Mouse (Mus musculus): ENCODE data around the gene Specc1.
A peak's percentile ranks its signal among the peaks of the same experiment; 100 is the strongest.

The Specc1 gene

GRCm38 (mm10) chr11:62015071-62015654 is 58.6 kb downstream of the Specc1 start:
- no peak for DNase-seq (ENCODE audit: low read depth)

DNA sequence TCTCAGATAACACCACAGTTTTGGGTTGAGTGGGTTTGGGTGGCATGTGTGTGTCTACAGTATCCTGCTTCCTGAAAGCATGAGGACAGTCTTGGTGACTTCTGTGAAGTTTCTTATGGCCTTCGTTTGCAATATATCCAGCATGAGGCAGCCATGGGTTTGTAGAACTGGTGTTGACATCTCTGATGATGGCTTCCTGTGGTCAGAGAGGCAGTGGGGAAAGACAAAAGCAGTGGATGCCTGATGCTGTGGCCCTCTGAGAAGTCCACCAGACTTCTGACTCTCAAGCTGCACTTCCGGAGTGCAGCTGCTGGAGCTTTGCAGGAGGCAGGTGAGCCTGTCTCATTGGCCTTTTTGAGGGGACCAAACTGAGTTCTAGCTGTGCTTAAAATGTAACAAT is 60.4 kb downstream of the Specc1 start:
- no peak for DNase-seq (ENCODE audit: low read depth)

- no peak for DNase-seq (ENCODE audit: low read depth)
Observed at GRCm38 (mm10) chr11:62018315-62019205, 62.0 kb downstream of the Specc1 start.

DNA sequence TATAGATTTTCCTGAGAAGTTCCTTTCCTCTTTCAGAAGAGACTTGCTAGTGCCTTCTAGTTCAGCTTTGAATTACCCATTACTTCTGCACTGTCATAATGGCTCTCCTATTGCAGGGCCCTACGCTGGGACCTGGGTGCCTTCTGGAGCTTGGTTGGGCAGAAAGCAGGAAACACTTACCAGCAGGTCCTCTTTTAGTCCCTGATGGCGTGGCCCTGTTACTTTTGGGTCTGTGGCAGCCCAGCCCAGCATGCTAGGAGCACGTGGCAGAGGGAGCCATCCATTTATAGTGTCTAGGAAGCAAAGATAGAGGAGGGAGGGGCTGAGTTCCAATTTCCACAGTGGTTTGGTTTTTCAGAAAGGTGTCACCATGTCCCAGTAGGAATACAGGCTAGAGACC is 63.3 kb downstream of the Specc1 start:
- no peak for DNase-seq (ENCODE audit: low read depth)

GRCm38 (mm10) chr11:62020898-62021297 is 64.3 kb downstream of the Specc1 start:
- DNase-seq (ENCODE audit: low read depth) = no peak

DNA sequence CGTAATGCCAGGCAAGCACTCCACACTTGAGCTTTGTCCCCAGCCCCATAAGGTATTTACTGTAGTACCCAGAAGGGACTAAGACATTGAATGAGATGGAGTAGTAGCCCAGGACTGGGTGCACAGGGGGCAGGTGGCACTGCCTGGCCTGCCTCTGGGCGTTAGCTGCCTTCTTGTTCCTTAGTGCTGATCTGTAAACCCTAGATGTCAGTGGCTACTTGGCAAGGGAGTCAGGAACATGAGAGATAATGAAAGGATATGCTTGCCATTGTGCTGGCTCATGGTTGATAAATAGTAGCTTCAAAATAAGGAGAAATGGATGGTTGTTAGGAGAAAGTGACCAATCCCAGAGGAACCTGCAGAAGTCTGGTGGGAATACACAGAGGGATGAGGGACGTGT is 65.5 kb downstream of the Specc1 start:
- no peak for DNase-seq (ENCODE audit: low read depth)

DNA sequence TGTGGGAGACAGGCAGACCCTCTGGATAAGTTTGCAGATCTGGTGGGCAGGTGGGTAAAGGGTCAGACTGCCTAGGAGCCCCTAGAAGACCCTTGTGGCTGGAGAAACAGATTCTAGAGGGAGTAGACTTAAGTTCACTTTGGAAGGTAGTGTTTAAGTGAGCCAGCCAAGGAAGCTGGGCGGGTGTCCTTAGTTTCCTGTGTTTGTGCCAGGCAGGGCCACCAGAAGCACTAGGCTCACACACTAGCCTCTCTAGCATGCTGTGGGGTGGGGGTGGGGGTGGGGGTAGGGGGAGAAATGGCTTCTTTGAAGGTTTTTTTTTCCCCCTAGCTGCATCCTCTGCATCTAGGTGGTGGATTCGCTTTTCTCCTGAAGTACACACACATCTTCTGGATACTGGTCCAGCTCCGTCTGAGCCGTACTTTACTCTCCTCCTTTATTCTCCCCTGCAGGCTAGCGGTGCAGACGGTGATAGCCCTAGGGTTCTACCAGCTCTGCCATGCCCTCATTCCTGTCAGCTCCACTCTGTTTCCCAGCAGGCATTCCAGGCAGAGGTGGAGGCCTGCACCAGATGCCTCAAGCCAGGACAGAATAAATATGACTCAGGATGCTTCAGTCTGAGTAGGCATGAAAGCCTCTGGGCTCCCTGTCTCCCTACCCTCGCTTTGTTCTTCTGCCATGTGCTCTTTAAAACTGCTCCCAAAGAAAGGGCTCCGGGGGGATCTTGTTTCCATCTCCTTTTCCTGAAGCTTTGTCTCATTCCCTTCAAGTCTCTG is 66.3 kb downstream of the Specc1 start:
- no peak for DNase-seq (ENCODE audit: low read depth)

DNA sequence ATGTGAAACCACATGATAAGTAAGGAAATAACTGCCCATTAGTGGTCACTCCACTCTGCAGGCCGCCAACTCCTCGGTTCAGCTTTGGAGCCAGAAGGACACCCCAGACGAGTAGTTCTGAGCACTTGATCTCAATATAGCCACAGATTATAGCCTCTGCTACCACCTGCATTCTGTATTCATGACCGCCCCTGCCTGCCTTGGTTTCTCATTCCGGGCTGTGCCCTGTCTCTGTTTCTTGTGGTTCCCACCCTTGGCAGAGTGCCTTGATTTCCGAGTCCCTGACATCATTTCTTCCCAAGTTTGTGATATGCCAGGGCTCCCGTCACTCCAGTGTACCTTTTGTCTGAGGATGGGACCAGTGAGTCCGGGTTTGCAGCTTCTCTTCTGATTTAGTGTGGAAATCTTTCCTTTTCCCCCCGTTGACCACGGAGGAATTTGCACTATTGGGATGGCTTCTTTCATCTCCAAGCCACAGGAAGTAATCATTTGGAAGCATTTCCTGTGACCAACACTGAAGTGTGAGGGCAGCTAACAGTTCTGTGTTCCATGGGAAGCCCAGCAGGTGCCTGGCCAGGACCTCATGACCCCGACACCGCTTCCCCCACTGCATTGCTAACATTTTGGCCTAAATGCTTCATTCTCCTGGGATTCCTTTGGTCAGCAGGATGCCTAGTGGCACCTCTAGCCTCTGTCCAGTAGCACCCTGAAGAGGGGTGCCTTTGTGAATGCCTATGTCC is 67.1 kb downstream of the Specc1 start:
- no peak for DNase-seq (ENCODE audit: low read depth)

- no peak for DNase-seq (ENCODE audit: low read depth)
Observed at GRCm38 (mm10) chr11:62024234-62024601, 67.7 kb downstream of the Specc1 start.

GRCm38 (mm10) chr11:62024952-62025351 is 68.4 kb downstream of the Specc1 start:
- DNase-seq (ENCODE audit: low read depth) = no peak

DNA sequence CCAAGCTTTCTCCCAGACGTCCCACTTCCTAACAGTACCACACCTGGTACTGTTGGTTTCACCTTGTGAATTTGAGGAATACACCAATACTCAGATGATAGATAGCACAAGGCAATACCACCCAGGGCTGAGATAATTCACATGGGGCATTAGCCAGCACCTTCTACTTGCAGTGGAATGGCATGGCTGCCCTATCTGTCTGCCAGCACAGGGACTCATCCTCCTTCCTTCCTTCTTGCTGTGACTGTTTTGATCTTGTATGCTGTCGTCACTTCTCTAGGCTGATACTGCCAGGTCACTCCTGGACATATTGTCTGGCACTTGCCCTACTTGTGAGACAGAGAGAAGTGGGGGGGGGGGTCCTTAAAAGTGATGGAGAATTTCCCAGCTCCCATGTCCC is 69.2 kb downstream of the Specc1 start:
- DNase-seq (ENCODE audit: low read depth) = no peak

GRCm38 (mm10) chr11:62026345-62026815 is 69.8 kb downstream of the Specc1 start:
- DNase-seq (ENCODE audit: low read depth) = no peak

DNA sequence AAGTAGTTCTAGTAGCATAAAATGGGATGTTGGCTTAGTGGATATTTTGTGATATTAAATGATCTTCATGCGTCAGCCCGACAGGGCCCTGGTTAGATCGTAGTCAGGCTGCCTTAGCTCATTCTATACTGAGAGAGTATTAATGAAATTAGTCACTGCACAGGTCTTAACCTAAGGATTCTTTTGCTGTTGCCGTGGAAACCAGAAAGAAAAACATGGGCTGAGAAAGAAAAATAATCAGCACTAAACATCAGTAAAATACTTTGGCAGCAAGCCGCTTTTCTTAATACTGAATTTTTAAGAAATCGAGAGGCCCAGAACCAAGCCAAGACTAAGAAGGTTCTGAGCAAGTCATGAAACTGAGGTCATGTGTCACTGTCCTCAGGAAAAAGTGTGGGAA is 70.7 kb downstream of the Specc1 start:
- no peak for DNase-seq (ENCODE audit: low read depth)

DNA sequence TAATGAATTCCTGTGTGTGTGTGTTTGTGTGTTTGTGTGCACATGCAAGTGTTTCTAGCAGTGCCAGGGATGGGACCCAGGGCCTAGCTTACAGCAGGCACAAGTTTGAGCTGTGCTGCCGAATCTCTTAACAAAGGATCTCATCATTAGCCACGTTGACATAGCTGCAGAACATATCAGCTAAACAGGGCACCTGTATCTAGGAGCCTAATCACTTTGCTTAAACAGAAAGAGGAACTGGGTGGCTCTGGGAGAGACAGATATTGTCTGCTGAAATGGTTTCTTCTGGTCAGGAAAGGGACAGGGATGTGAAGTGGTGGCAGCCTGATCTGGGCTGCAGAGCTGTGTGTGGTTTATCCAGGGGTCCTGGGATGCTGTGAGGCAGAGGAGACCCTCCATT is 71.1 kb downstream of the Specc1 start:
- no peak for DNase-seq (ENCODE audit: low read depth)

DNA sequence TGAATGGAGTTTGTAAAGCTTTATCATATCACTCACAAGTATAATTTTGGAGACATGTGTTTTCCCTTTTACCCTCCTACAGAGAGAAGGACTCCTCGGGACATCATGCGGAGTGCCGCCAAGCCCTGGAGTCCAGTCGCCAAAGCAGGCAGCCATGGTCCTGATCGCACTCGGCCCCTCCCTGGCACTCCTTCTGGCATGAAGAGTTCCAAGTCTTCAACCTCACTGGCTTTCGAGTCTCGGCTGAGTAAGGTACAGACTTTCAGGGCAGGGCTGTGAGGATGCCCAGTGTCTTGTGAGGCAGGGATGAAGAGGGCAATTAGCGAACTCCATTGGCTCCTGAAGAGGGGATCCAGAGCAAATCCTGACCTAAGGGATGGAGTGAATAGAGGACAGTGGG is 72.6 kb downstream of the Specc1 start:
- no peak for DNase-seq (ENCODE audit: low read depth)

GRCm38 (mm10) chr11:62034564-62034963 is 78.0 kb downstream of the Specc1 start:
- DNase-seq (ENCODE audit: low read depth) = no peak

GRCm38 (mm10) chr11:62035220-62035619 is 78.7 kb downstream of the Specc1 start:
- no peak for DNase-seq (ENCODE audit: low read depth)

DNA sequence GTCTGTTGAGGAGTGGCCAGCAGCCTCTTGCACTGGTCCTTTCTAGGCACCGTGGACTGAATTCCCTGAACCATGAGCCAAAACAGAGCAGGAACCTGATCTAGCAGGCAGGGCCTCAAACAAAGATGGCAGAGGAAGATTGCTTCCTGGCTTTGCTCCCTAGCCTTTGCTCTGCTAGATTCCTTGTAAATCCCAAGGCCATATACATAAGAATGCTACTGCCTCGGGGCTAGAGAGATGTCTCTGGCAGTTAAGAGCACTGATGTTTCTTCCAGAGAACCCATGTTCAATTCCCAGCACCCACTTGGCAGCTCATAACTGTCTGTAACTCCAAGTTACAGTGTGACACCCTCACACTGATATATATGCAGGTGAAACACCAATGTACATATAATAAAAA is 83.6 kb downstream of the Specc1 start:
- no peak for DNase-seq (ENCODE audit: low read depth)

GRCm38 (mm10) chr11:62044627-62045026 is 88.1 kb downstream of the Specc1 start:
- no peak for DNase-seq (ENCODE audit: low read depth)

- no peak for DNase-seq (ENCODE audit: low read depth)
Observed at GRCm38 (mm10) chr11:62045964-62046363, 89.4 kb downstream of the Specc1 start.

DNA sequence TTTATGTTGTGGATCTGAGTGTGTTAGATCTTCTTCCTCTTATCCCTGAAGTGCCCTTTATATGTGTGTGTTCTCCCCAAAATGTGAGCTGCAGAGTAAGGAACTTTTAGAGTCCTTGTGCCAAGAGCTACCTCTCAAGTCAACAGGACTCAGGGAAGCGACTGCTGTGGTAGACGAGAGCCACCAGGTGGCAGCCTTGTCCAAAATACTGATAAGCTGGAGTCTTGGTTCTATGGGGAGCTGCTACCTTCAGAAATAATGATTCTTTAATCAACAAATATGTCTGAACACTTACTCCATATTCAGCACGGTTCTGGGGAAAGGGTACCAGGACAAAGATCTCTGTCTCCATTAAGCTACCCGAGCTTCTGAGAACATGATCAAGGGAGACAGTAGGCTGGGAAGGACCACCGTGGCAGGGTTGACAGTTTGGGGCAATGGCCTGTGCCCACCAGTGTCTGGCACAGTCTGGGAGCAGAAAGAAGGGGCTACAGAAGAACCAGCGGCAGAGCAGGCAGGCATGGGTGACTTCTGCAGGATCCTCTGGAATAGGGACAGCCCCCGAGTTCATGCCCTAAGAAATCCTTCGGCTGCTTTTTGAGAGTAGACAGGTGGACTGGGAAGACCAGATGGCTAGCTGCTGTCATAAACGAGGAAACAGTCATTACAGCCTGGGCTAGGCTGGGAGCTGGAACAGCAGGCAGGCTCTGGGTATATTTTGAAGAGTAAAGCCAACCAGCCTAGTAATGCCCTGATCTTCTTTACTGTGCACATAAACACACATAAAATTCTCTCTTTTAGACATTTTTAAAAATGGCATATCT is 91.5 kb downstream of the Specc1 start:
- DNase-seq (ENCODE audit: low read depth) = peak; percentile 77
